Mouse (Mus musculus) liver, embryonic 16.5 days (tissue): ENCODE measurements around the gene Ak7. TPM values are rescaled to one million over a fixed set of nuclear protein-coding genes. Genes with fewer than 3 reads are reported as not detected.

Experiments
- ATAC-seq: fragments of 200-750 bp; cut with Nextera tagmentation; 2 replicates; pipeline ENCODE4 v1.8.0; 2017; ENCODE audit warnings: low read depth, mild to moderate bottlenecking, moderate number of reproducible peaks, moderate library complexity
- H3K27ac ChIP-seq: fragments of 300-500 bp; sonication (generic); 2 replicates; pipeline ENCODE4 v1.5.1; 2014; ENCODE audit warnings: mild to moderate bottlenecking, low read length
- H3K27me3 ChIP-seq: fragments of 300-500 bp; sonication (generic); 2 replicates; pipeline ENCODE4 v1.6.1; 2014; ENCODE audit warnings: low read depth, low read length, mixed read lengths; ENCODE audit not compliant: control insufficient read depth, insufficient read depth
- H3K36me3 ChIP-seq: fragments of 300-500 bp; sonication (generic); 2 replicates; pipeline ENCODE4 v1.6.1; 2014; ENCODE audit warnings: mild to moderate bottlenecking; ENCODE audit not compliant: control insufficient read depth, insufficient read depth
- H3K4me1 ChIP-seq: fragments of 300-500 bp; sonication (generic); 2 replicates; pipeline ENCODE4 v1.6.1; 2014; ENCODE audit warnings: low read depth, low read length, mixed read lengths; ENCODE audit not compliant: control insufficient read depth
- H3K4me2 ChIP-seq: fragments of 300-500 bp; sonication (generic); 2 replicates; pipeline ENCODE4 v1.6.1; 2014; ENCODE audit warnings: low read depth, low read length, mixed read lengths
- H3K4me3 ChIP-seq: fragments of 300-500 bp; sonication (generic); 2 replicates; pipeline ENCODE4 v1.5.1; 2014; ENCODE audit warnings: low read depth, mild to moderate bottlenecking, low read length
- H3K9ac ChIP-seq: fragments of 300-500 bp; sonication (generic); 2 replicates; pipeline ENCODE4 v1.6.1; 2014; ENCODE audit warnings: low read depth, low read length
- H3K9me3 ChIP-seq: fragments of 300-500 bp; sonication (generic); replicated peaks from 2 replicates; pipeline ENCODE4 v1.6.1; 2016; ENCODE audit warnings: low read length; ENCODE audit not compliant: control insufficient read depth
- WGBS: fragments of 180-500 bp; shearing (Covaris S2); extraction: QIAGEN DNeasy Blood & Tissue Kit; methylation state at CpG from one replicate; pipeline ENCODE4 v1.1.7; 2014; ENCODE audit not compliant: insufficient replicate concordance; 5-methylcytosine and 5-hydroxymethylcytosine counted together
- polyA plus RNA-seq: library from polyadenylated mRNA; unstranded; fragments of >200 nt; fragmentation: Nextera tagmentation; extraction: Ambion mirVana; gene quantifications from 2 replicates; pipeline ENCODE4 v1.2.1, GENCODE M21; 2015

Gene Ak7
- polyA plus RNA-seq, 1 experiment from 2014 or later: 0.34 TPM

DNA sequence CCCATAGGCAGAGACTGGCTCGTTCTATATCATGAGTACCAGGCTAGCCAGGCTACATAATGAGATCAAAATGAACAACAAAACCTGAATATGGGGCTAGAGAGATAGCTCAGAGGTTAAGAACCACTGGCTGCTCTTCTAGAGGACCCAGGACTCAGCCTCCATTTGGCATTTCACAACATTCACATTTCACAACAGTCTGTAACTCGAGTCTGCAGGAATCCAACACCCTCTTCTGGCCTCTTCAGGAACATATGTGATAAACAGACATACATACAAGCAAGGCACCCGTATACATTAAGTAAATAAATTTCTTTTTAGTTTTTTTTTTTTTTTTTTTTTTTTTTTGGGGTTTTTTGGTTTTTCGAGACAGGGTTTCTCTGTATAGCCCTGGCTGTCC is 17.2 kb upstream of the Ak7 start:
- 0 out of 2 replicates have a peak overlapping the region, but pooled peaks have one; percentile 9 for H3K27ac ChIP-seq
- no peaks in the 10 kb centered on the region for H3K9me3 ChIP-seq
- H3K4me3 ChIP-seq: no peak overlapping the region
- peaks cover 19% of the 10 kb centered on the region for H3K4me1 ChIP-seq
- no peaks in the 10 kb centered on the region for H3K36me3 ChIP-seq
- no peak overlapping the region for H3K9ac ChIP-seq
- H3K4me2 ChIP-seq: no peak overlapping the region
- H3K27me3 ChIP-seq: no peaks in the 10 kb centered on the region
- ATAC-seq: no peak
- 59% methylated on average over 4 of the region's 4 CpGs for WGBS

- H3K27me3 ChIP-seq: no peaks in the 10 kb centered on the region
- peaks cover 17% of the 10 kb centered on the region for H3K4me1 ChIP-seq
- no peak overlapping the region for H3K4me3 ChIP-seq
- no peaks in the 10 kb centered on the region for H3K9me3 ChIP-seq
- no peak overlapping the region for H3K4me2 ChIP-seq
- no peak overlapping the region for H3K9ac ChIP-seq
- WGBS: 76% methylated on average over 13 of the region's 13 CpGs
- no peak overlapping the region for H3K27ac ChIP-seq
- ATAC-seq: no peak
- no peaks in the 10 kb centered on the region for H3K36me3 ChIP-seq
Measured at GRCm38 (mm10) chr12:105689435-105689834, 16.3 kb upstream of the Ak7 start.

DNA sequence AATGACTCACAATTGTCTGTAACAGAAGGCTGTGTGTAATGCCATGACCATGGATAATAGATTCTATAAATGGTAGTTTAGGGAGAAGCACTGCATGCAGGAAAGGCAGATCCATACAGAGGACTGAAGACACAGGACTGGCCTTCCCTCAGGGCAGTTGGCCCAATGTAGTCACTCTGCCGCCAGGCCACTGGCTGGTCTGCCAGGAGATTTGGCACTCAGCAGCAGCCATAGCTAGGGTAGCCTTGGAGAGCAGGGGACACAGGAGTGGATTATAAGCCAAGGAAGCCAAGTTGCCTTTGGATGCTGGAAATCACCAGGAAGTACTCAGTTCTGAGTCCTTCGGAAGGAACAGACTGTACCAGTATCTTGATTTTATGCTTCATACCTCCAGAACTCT is 11.8 kb upstream of the Ak7 start:
- no peak overlapping the region for H3K4me3 ChIP-seq
- no peaks in the 10 kb centered on the region for H3K9me3 ChIP-seq
- H3K27ac ChIP-seq: no peak overlapping the region
- peaks cover under 1% of the 10 kb centered on the region; the same call in 1 of the 2 replicates for H3K36me3 ChIP-seq
- H3K9ac ChIP-seq: no peak overlapping the region
- WGBS: 84% methylated on average over 2 of the region's 2 CpGs
- H3K4me1 ChIP-seq: no peaks in the 10 kb centered on the region
- ATAC-seq: no peak
- no peak overlapping the region for H3K4me2 ChIP-seq
- H3K27me3 ChIP-seq: no peaks in the 10 kb centered on the region

DNA sequence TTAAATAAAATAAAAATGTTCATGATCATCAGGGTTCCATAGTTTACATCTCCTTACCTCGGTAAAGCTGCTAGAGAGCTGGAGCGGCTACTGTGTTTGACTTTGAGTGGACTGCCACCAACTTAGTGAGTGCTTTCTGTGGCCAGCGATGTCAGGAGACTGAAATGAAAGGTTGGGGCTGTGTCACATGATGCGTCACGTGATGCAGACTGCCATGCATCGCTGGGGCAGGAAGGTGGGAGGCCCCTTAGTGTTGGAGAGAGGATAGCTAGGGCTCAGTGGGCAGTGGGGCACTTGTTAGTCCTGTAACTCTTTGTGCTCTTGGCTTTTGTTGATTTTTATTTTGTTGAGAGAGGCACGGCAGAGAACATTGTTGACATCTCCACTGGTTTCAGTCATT is 9.9 kb upstream of the Ak7 start:
- Histone ChIP-seq H3K27ac (no peak overlapping the region), H3K4me1 (no peaks in the 10 kb centered on the region), H3K9ac (no peak overlapping the region), H3K4me3 (no peak overlapping the region), H3K27me3 (no peaks in the 10 kb centered on the region), H3K36me3 (peaks cover 2% of the 10 kb centered on the region; the same call in 1 of the 2 replicates), H3K9me3 (no peaks in the 10 kb centered on the region), H3K4me2 (no peak overlapping the region)
- 71% methylated on average over 7 of the region's 7 CpGs for WGBS
- ATAC-seq: no peak

DNA sequence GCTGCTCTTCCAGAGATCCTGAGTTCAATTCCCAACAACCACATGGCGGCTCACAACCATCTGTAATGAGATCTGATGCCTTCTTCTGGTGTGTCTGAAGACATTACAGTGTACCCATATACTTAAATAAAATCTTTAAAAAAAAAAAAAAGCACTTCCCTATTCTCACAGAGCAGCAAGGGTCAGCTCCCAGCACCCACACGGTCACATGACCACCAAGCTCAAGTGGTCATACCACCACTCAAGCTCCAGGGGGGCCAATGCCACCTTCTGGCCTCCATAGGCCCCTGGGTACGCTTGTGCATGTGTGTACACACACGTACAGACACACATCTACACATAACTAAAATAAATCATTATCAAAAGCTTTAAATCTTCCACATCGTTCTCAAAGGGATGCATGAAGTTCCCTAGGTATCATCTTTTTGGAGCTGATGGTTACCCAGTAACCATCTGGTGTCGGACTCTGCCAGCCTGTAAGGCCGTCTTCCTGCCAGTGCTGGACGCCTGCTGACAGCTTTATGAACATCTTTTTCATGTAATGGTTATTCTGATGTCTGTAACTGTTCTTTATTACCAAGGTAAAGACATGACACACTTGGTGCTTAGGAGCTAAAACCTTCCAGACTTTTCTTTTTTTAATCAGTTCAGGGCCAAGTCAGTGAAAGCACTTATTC is 8.5 kb upstream of the Ak7 start:
- WGBS: 76% methylated on average over 8 of the region's 8 CpGs

GRCm38 (mm10) chr12:105700433-105700832 is 5.3 kb upstream of the Ak7 start:
- Histone ChIP-seq H3K4me1 (peaks cover 6% of the 10 kb centered on the region), H3K9me3 (no peaks in the 10 kb centered on the region), H3K4me3 (no peak overlapping the region), H3K9ac (no peak overlapping the region), H3K27ac (no peak overlapping the region), H3K36me3 (peaks cover 2% of the 10 kb centered on the region; the same call in 1 of the 2 replicates), H3K4me2 (no peak overlapping the region), H3K27me3 (no peaks in the 10 kb centered on the region)
- no peak for ATAC-seq
- WGBS: 84% methylated on average over 12 of the region's 12 CpGs

More for the DNA sequence above, 8.5 kb upstream of the Ak7 start:
- no peaks in the 10 kb centered on the region for H3K4me1 ChIP-seq
- H3K27ac ChIP-seq: no peak overlapping the region
- no peak overlapping the region for H3K4me3 ChIP-seq
- no peak overlapping the region for H3K4me2 ChIP-seq
- H3K9ac ChIP-seq: no peak overlapping the region
- H3K36me3 ChIP-seq: peaks cover 2% of the 10 kb centered on the region; the same call in 1 of the 2 replicates
- ATAC-seq: no peak
- H3K9me3 ChIP-seq: no peaks in the 10 kb centered on the region
- no peaks in the 10 kb centered on the region for H3K27me3 ChIP-seq

DNA sequence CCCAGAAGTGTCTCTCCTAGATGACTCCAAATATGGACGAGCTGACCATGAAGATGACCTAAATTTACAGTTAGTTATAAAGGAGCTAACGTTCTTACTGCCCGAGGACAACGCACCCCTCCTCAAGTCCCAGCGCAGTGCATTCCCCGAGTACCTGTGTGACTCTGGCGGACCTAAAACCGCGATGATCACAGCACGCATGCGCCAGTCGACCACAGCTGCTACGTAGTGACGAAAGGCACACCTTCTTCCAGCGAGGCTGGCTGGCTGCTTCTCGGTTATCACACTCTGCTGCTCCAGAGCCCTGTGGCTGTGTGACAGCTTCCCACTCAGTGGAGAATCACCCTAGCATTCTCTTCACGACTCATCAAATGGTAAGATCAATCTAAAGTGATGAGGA is 12.8 kb downstream of the Ak7 start:
- Histone ChIP-seq H3K4me3 (no peak overlapping the region), H3K27ac (no peak overlapping the region), H3K9me3 (no peaks in the 10 kb centered on the region), H3K9ac (no peak overlapping the region), H3K4me2 (peak overlapping the region; percentile 24), H3K4me1 (no peaks in the 10 kb centered on the region; the same call in 1 of the 2 replicates), H3K36me3 (no peaks in the 10 kb centered on the region), H3K27me3 (no peaks in the 10 kb centered on the region)
- WGBS: 40% methylated on average over 17 of the region's 17 CpGs
- peak; percentile 35; the same call in 1 of the 2 replicates for ATAC-seq

- Histone ChIP-seq H3K27me3 (no peaks in the 10 kb centered on the region), H3K36me3 (no peaks in the 10 kb centered on the region), H3K9me3 (no peaks in the 10 kb centered on the region), H3K9ac (no peak overlapping the region), H3K4me2 (no peak overlapping the region), H3K4me1 (peaks cover 12% of the 10 kb centered on the region), H3K4me3 (no peak overlapping the region), H3K27ac (no peak overlapping the region)
- ATAC-seq: no peak
- 45% methylated on average over 3 of the region's 3 CpGs for WGBS
Measured at GRCm38 (mm10) chr12:105720196-105720595, 14.4 kb downstream of the Ak7 start.

DNA sequence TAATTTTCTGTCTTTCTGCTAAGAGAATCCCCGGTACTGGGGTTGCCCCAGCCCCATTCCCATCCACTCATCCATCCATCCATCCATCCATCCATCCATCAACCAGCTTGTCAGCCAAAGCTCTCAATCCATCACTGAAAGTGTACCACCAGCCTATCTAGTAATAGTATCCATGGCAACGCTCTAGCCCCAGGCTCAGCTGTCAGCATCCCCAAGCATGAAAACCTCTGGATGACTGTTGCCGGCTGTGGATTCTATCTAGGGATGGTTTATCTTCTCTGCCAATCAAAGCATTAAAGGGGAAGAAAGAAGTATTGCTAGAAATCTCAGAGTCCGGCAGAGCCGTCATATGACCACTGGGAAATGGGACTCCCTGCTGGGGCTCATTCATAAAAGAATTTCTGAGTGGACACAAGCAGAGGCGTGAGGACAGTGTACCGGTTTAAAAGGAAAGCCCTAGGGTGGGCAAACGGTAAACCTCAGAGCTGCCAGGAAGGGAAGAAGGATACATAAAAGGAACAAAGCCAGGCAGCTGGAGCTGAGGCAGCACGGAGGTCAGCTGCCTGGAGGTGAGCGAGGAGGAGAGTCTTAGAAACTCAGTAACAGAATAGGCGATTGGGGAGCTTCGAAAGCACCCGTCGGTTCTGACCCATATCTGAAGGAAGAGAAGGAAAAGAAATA is 15.8 kb downstream of the Ak7 start:
- Histone ChIP-seq H3K4me1 (peaks cover 15% of the 10 kb centered on the region), H3K4me2 (no peak overlapping the region), H3K36me3 (no peaks in the 10 kb centered on the region)

More for the DNA sequence above, 15.8 kb downstream of the Ak7 start:
- no peaks in the 10 kb centered on the region for H3K9me3 ChIP-seq
- H3K9ac ChIP-seq: no peak overlapping the region
- WGBS: 66% methylated on average over 14 of the region's 14 CpGs
- no peak overlapping the region for H3K27ac ChIP-seq
- no peak for ATAC-seq
- H3K4me3 ChIP-seq: no peak overlapping the region
- H3K27me3 ChIP-seq: no peaks in the 10 kb centered on the region
